Mouse (Mus musculus) intestine, embryonic 16.5 days (tissue): Measurements from ENCODE around the gene Gm42420. TPM values are rescaled to one million over a fixed set of nuclear protein-coding genes. Genes with fewer than 3 reads are reported as not detected.

Experiments used
- ATAC-seq: fragments of 200-750 bp; cut with Nextera tagmentation; 2 replicates; pipeline ENCODE4 v1.8.0; 2017; ENCODE audit warnings: moderate TSS enrichment, moderate library complexity
- H3K27ac ChIP-seq: fragments of 300-500 bp; sonication (generic); 2 replicates; pipeline ENCODE4 v1.5.1; 2014; ENCODE audit warnings: mild to moderate bottlenecking, low read length
- H3K27me3 ChIP-seq: fragments of 300-500 bp; sonication (generic); replicated peaks from 2 replicates; pipeline ENCODE4 v1.6.1; 2014; ENCODE audit warnings: low read length, control low read depth, mixed read lengths; ENCODE audit not compliant: control insufficient read depth, insufficient read depth
- H3K36me3 ChIP-seq: fragments of 300-500 bp; sonication (generic); 2 replicates; pipeline ENCODE4 v1.6.1; 2014; ENCODE audit warnings: low read length, control low read depth; ENCODE audit not compliant: control insufficient read depth, insufficient read depth
- H3K4me1 ChIP-seq: fragments of 300-500 bp; sonication (generic); 2 replicates; pipeline ENCODE4 v1.6.1; 2014; ENCODE audit warnings: low read length, control low read depth, mixed read lengths; ENCODE audit not compliant: control insufficient read depth, insufficient read depth
- H3K4me2 ChIP-seq: fragments of 300-500 bp; sonication (generic); 2 replicates; pipeline ENCODE4 v1.6.1; 2014; ENCODE audit warnings: low read depth, low read length, control low read depth
- H3K4me3 ChIP-seq: fragments of 300-500 bp; sonication (generic); 2 replicates; pipeline ENCODE4 v1.5.1; 2014; ENCODE audit warnings: mild to moderate bottlenecking, low read length
- H3K9ac ChIP-seq: fragments of 300-500 bp; sonication (generic); 2 replicates; pipeline ENCODE4 v1.6.1; 2014; ENCODE audit warnings: low read depth, low read length
- H3K9me3 ChIP-seq: fragments of 300-500 bp; sonication (generic); 2 replicates; pipeline ENCODE4 v1.6.1; 2016; ENCODE audit warnings: low read length, control low read depth; ENCODE audit not compliant: control insufficient read depth
- WGBS: fragments of 180-500 bp; shearing (Covaris S2); extraction: QIAGEN DNeasy Blood & Tissue Kit; methylation state at CpG from one replicate; pipeline ENCODE4 v1.1.7; 2014; 5-methylcytosine and 5-hydroxymethylcytosine counted together
- polyA plus RNA-seq: library from polyadenylated mRNA; unstranded; fragments of >200 nt; fragmentation: Nextera tagmentation; extraction: Ambion mirVana; gene quantifications from 2 replicates; pipeline ENCODE4 v1.2.1, GENCODE M21; 2015

Gm42420 gene
- polyA plus RNA-seq: 1.5 and 2.1 TPM in 2 replicates

- Histone ChIP-seq H3K4me3 (no peak within 1 kb of the TSS), H3K4me1 (no peaks in the 10 kb centered on the region), H3K4me2 (no peak within 1 kb of the TSS), H3K36me3 (peaks cover 19% of the 10 kb centered on the region), H3K27me3 (no peaks in the 10 kb centered on the region), H3K27ac (no peak within 1 kb of the TSS), H3K9ac (no peak within 1 kb of the TSS), H3K9me3 (no peaks in the 10 kb centered on the region)
- ATAC-seq: no peak
- 94% methylated on average over 6 of the region's 6 CpGs for WGBS
These were observed at the start of gene Gm42420 for GRCm38 (mm10) chr6:39585517-39585916. Gene Gm42420, plus strand, starts transcription at chr6:39585753.

- Histone ChIP-seq H3K4me3 (no peak overlapping the region), H3K36me3 (no peaks in the 10 kb centered on the region), H3K9me3 (no peaks in the 10 kb centered on the region), H3K9ac (no peak overlapping the region), H3K4me2 (no peak overlapping the region), H3K27me3 (no peaks in the 10 kb centered on the region), H3K4me1 (peaks cover 30% of the 10 kb centered on the region), H3K27ac (no peak overlapping the region)
- WGBS: 63% methylated on average over 1 of the region's 1 CpGs
- no peak for ATAC-seq
These were observed 48.9 kb upstream of the Gm42420 start for GRCm38 (mm10) chr6:39536621-39537020.

- H3K36me3 ChIP-seq: no peaks in the 10 kb centered on the region
- no peak overlapping the region for H3K4me2 ChIP-seq
- H3K9ac ChIP-seq: no peak overlapping the region
- no peak overlapping the region for H3K27ac ChIP-seq
- no peak for ATAC-seq
- no peak overlapping the region for H3K4me3 ChIP-seq
- H3K9me3 ChIP-seq: no peaks in the 10 kb centered on the region
- H3K27me3 ChIP-seq: no peaks in the 10 kb centered on the region
- peaks cover 27% of the 10 kb centered on the region for H3K4me1 ChIP-seq
- WGBS: 99% methylated on average over 5 of the region's 5 CpGs
These were observed 48.3 kb upstream of the Gm42420 start for GRCm38 (mm10) chr6:39537276-39537675.

- Histone ChIP-seq H3K9me3 (no peaks in the 10 kb centered on the region), H3K9ac (no peak overlapping the region), H3K36me3 (no peaks in the 10 kb centered on the region), H3K4me2 (no peak overlapping the region), H3K4me3 (no peak overlapping the region), H3K27ac (0 out of 2 replicates have a peak overlapping the region, but pooled peaks have one; percentile 19), H3K27me3 (no peaks in the 10 kb centered on the region), H3K4me1 (peaks cover 34% of the 10 kb centered on the region)
- 46% methylated on average over 8 of the region's 8 CpGs for WGBS
- no peak for ATAC-seq
These were observed 47.3 kb upstream of the Gm42420 start for GRCm38 (mm10) chr6:39538227-39538626.

GRCm38 (mm10) chr6:39539679-39540155, 45.8 kb upstream of the Gm42420 start:
- Histone ChIP-seq H3K4me3 (no peak overlapping the region), H3K4me2 (0 out of 2 replicates have a peak overlapping the region, but pooled peaks have one; percentile 15), H3K27ac (peak overlapping the region; percentile 53), H3K27me3 (no peaks in the 10 kb centered on the region), H3K36me3 (no peaks in the 10 kb centered on the region), H3K4me1 (peaks cover 42% of the 10 kb centered on the region), H3K9me3 (no peaks in the 10 kb centered on the region), H3K9ac (no peak overlapping the region)
- 27% methylated on average over 6 of the region's 7 CpGs for whole genome bisulfite sequencing
- ATAC-seq: peak; percentile 43

- 50% methylated on average over 2 of the region's 2 CpGs for WGBS
- no peak overlapping the region for H3K4me3 ChIP-seq
- H3K27ac ChIP-seq: no peak overlapping the region
- no peaks in the 10 kb centered on the region for H3K9me3 ChIP-seq
- no peak for ATAC-seq
- no peak overlapping the region for H3K9ac ChIP-seq
- no peaks in the 10 kb centered on the region for H3K36me3 ChIP-seq
- no peak overlapping the region for H3K4me2 ChIP-seq
- no peaks in the 10 kb centered on the region for H3K27me3 ChIP-seq
- H3K4me1 ChIP-seq: peaks cover 42% of the 10 kb centered on the region
These were observed 45.0 kb upstream of the Gm42420 start for GRCm38 (mm10) chr6:39540563-39540962.

- Histone ChIP-seq H3K9me3 (no peaks in the 10 kb centered on the region), H3K4me1 (peaks cover 42% of the 10 kb centered on the region), H3K27me3 (no peaks in the 10 kb centered on the region), H3K36me3 (no peaks in the 10 kb centered on the region), H3K4me2 (peak overlapping the region; percentile 15; the same call in 1 of the 2 replicates), H3K4me3 (0 out of 2 replicates have a peak overlapping the region, but pooled peaks have one; percentile 2), H3K9ac (peak overlapping the region; percentile 38), H3K27ac (peak overlapping the region; percentile 80)
- ATAC-seq: peak; percentile 92
- WGBS: 14% methylated on average over 15 of the region's 15 CpGs
These were observed 42.6 kb upstream of the Gm42420 start for GRCm38 (mm10) chr6:39542631-39543597.

- 52% methylated on average over 15 of the region's 15 CpGs for WGBS
These were observed 41.7 kb upstream of the Gm42420 start for GRCm38 (mm10) chr6:39543769-39544420.

GRCm38 (mm10) chr6:39545474-39545873, 40.1 kb upstream of the Gm42420 start:
- Histone ChIP-seq H3K4me2 (no peak overlapping the region), H3K9me3 (no peaks in the 10 kb centered on the region), H3K27me3 (no peaks in the 10 kb centered on the region), H3K27ac (0 out of 2 replicates have a peak overlapping the region, but pooled peaks have one; percentile 13), H3K9ac (no peak overlapping the region), H3K36me3 (no peaks in the 10 kb centered on the region), H3K4me3 (no peak overlapping the region), H3K4me1 (peaks cover 19% of the 10 kb centered on the region)
- 83% methylated on average over 7 of the region's 7 CpGs for WGBS
- no peak for ATAC-seq

More at GRCm38 (mm10) chr6:39543769-39544420, 41.7 kb upstream of the Gm42420 start:
- Histone ChIP-seq H3K9me3 (no peaks in the 10 kb centered on the region), H3K27ac (peak overlapping the region; percentile 80), H3K27me3 (no peaks in the 10 kb centered on the region), H3K4me3 (no peak overlapping the region), H3K36me3 (no peaks in the 10 kb centered on the region), H3K4me2 (no peak overlapping the region), H3K4me1 (peaks cover 35% of the 10 kb centered on the region), H3K9ac (peak overlapping the region; percentile 38; the same call in 1 of the 2 replicates)
- ATAC-seq: no peak
